Mouse (Mus musculus): Measurements from ENCODE around the gene Sv2a. TPM values are rescaled to one million over a fixed set of nuclear protein-coding genes. Genes with fewer than 3 reads are reported as not detected.
A peak's percentile ranks its signal among the peaks of the same experiment; 100 is the strongest.

Sv2a gene
- polyA plus RNA-seq, 2 experiments = 0.10 to 0.48 TPM

DNA sequence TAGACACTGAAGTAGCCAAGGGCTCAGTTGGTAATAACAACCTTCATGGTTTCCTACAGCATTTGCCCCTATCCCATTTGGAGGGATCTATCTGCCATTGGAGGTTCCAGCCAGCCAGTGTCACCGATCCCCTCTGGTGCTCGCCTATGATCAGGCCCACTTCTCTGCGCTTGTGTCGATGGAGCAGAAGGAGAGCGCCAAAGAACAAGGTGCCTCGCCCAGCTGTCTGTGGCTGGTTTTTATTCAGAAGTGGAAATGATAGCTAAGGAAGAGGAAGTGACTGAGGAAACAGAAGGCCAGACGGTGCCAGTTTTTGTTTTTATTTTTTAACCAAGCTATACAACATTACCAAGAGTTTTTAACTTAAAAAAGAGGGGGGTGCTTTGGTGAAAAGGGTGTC is 29.1 kb upstream of the Sv2a start:
- no peaks in the 10 kb centered on the region for H3K9me3 ChIP-seq (ENCODE audit: control insufficient read depth, low read length)
- H3K27ac ChIP-seq = no peak overlapping the region
- ATAC-seq (ENCODE audit: insufficient read depth) (no peak), DNase-seq (ENCODE audit: low read depth in 3 of 3, low spot score in 3 of 3) (no peak)
- H3K4me3 ChIP-seq (ENCODE audit: insufficient read depth in 1 of 2, low read depth in 2 of 2, low read length in 2 of 2) = no peak overlapping the region
- H3K27me3 ChIP-seq (ENCODE audit: control insufficient read depth, insufficient read depth, low read length) = no peaks in the 10 kb centered on the region
- no peak for TF ChIP-seq EP300 (IDR thresholded peaks at IDR 0.05; ENCODE audit: low read depth)
- no peak for TF ChIP-seq CTCF (IDR thresholded peaks at IDR 0.05; ENCODE audit: low read depth)
- H3K9ac ChIP-seq (replicated peaks) = no peak overlapping the region
- H3K4me1 ChIP-seq (replicated peaks; ENCODE audit: control insufficient read depth in 2 of 2, insufficient read depth in 2 of 2, low read length in 1 of 2) = no peaks in the 10 kb centered on the region
- peaks cover 23% of the 10 kb centered on the region for H3K36me3 ChIP-seq (replicated peaks; ENCODE audit: control insufficient read depth, insufficient read depth, low read depth)
- H3K4me2 ChIP-seq (ENCODE audit: low read depth) = no peak overlapping the region
- WGBS (ENCODE audit: insufficient replicate concordance) = 66% methylated on average over 7 of the region's 7 CpGs

DNA sequence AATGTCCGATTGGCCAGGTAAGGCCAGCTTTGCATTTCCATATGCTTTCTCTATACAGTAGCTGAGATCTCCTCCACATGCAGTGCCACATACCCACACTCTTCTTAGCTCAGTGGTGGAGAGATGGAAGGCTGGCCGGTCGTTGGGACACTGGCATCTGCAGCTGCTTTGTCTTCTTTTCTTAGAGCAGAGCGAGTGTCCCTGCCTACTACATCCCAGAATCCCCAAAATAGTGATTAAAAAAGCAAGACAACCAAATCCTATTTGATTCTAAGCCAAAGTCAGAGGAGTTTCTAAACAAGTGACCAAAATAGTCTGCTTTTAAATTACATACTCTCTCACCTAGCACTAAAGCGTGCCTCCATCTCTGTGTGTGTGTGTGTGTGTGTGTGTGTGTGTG is 28.3 kb upstream of the Sv2a start:
- ATAC-seq (ENCODE audit: insufficient read depth) (no peak), DNase-seq (ENCODE audit: low read depth in 3 of 3, low spot score in 3 of 3) (no peak)
- no peak for TF ChIP-seq EP300 (IDR thresholded peaks at IDR 0.05; ENCODE audit: low read depth)
- TF ChIP-seq CTCF (IDR thresholded peaks at IDR 0.05; ENCODE audit: low read depth) = no peak
- Histone ChIP-seq H3K27ac (no peak overlapping the region), H3K4me1 (replicated peaks; ENCODE audit: control insufficient read depth in 2 of 2, insufficient read depth in 2 of 2, low read length in 1 of 2) (no peaks in the 10 kb centered on the region), H3K9ac (replicated peaks) (no peak overlapping the region), H3K9me3 (ENCODE audit: control insufficient read depth, low read length) (no peaks in the 10 kb centered on the region), H3K36me3 (replicated peaks; ENCODE audit: control insufficient read depth, insufficient read depth, low read depth) (peaks cover 23% of the 10 kb centered on the region), H3K27me3 (ENCODE audit: control insufficient read depth, insufficient read depth, low read length) (no peaks in the 10 kb centered on the region), H3K4me2 (ENCODE audit: low read depth) (no peak overlapping the region), H3K4me3 (ENCODE audit: insufficient read depth in 1 of 2, low read depth in 2 of 2, low read length in 2 of 2) (no peak overlapping the region)
- 87% methylated on average over 5 of the region's 5 CpGs for WGBS (ENCODE audit: insufficient replicate concordance)

DNA sequence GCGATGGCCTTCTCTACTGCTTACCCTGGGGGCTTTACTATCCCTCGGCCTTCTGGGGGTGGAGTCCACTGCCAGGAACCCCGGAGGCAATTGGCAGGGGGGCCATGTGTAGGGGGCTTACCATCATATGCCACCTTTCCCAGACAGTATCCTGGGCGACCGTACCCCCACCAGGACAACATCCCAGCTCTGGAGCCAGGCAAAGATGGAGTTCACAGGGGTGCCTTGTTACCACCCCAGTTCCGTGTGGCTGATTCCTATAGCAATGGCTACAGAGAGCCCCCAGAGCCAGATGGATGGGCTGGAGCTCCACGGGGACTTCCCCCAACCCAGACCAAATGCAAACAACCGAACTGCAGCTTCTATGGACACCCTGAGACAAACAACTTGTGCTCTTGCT is 25.4 kb upstream of the Sv2a start:
- no peak for DNase-seq (ENCODE audit: low read depth in 3 of 3, low spot score in 3 of 3)
- Histone ChIP-seq H3K4me2 (ENCODE audit: low read depth) (no peak overlapping the region), H3K9me3 (ENCODE audit: control insufficient read depth, low read length) (no peaks in the 10 kb centered on the region), H3K36me3 (replicated peaks; ENCODE audit: control insufficient read depth, insufficient read depth, low read depth) (peaks cover 23% of the 10 kb centered on the region), H3K4me1 (replicated peaks; ENCODE audit: control insufficient read depth in 2 of 2, insufficient read depth in 2 of 2, low read length in 1 of 2) (peaks cover 0 to 7% of the 10 kb centered on the region in 2 experiments; a peak in 2 of 4 replicates), H3K9ac (replicated peaks) (no peak overlapping the region), H3K27me3 (ENCODE audit: control insufficient read depth, insufficient read depth, low read length) (peaks cover 5% of the 10 kb centered on the region; the same call in 1 of the 2 replicates), H3K4me3 (ENCODE audit: insufficient read depth in 1 of 2, low read depth in 2 of 2, low read length in 2 of 2) (no peak overlapping the region), H3K27ac (no peak overlapping the region)
- ATAC-seq (ENCODE audit: insufficient read depth) = no peak
- TF ChIP-seq CTCF (IDR thresholded peaks at IDR 0.05; ENCODE audit: low read depth) (no peak), EP300 (IDR thresholded peaks at IDR 0.05; ENCODE audit: low read depth) (no peak)
- WGBS (ENCODE audit: insufficient replicate concordance) = 80% methylated on average over 8 of the region's 8 CpGs

DNA sequence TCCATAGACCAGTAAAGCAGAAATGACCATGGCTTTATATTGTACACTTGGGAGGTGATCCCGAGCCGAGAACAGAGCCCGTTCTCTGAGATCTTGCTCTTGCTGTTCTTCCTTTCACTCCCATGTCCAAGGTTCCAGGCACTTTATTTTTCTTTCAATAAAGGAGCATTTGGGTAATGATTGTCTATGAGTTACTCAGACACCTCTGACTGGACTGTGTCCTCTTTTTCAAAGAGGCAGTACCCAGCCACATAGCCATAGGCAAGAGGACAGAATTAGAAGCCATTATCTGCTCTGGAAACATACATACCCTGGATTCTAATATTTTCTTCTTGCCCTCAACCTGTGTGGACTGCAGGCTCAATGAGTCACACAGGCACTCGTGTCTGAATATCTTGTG is 21.1 kb upstream of the Sv2a start:
- TF ChIP-seq CTCF (IDR thresholded peaks at IDR 0.05; ENCODE audit: low read depth) (no peak), EP300 (IDR thresholded peaks at IDR 0.05; ENCODE audit: low read depth) (no peak)
- no peak for DNase-seq (ENCODE audit: low read depth in 3 of 3, low spot score in 3 of 3)
- H3K9ac ChIP-seq (replicated peaks) = no peak overlapping the region

DNA sequence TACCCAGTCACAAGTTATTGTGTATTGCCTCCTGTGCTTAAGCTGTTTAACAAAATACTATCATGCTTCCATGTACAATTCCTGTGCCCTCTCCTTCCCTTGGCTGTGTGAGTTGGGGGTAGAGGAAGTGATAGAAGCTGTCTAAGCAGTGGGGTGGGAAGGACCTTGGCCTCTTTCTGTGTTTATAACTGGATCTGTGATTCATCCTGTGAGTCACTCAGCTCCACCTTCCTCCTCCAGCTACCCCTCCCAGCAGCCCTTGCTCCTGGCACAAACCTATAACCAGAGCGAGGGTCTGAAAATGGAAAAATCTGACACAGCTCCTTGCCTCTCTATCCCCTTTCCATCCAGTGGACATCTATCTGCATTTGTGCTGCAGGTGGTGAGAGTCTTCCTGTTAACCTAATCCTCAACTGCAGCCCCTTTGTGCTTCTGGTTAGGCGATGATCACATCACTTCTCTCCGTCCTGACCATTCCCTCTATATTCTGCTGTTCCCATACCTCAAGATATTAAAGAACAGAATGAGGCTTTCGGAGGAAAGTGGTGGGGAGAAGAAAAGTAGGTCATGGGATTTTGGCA is 20.6 kb upstream of the Sv2a start:
- no peak for TF ChIP-seq EP300 (IDR thresholded peaks at IDR 0.05; ENCODE audit: low read depth)
- TF ChIP-seq CTCF (IDR thresholded peaks at IDR 0.05; ENCODE audit: low read depth) = no peak
- WGBS (ENCODE audit: insufficient replicate concordance) = 48% methylated on average over 4 of the region's 4 CpGs
- no peaks in the 10 kb centered on the region for H3K9me3 ChIP-seq (ENCODE audit: control insufficient read depth, low read length)
- ATAC-seq (ENCODE audit: insufficient read depth) = peak; percentile 29; the same call in 1 of the 2 replicates
- H3K4me1 ChIP-seq (replicated peaks; ENCODE audit: control insufficient read depth in 2 of 2, insufficient read depth in 2 of 2, low read length in 1 of 2) = peaks cover 0 to 12% of the 10 kb centered on the region in 2 experiments; a peak in 2 of 4 replicates
- peaks cover 32% of the 10 kb centered on the region for H3K27me3 ChIP-seq (ENCODE audit: control insufficient read depth, insufficient read depth, low read length)
- H3K4me2 ChIP-seq (ENCODE audit: low read depth) = no peak overlapping the region; the same call in 1 of the 2 replicates
- H3K4me3 ChIP-seq (ENCODE audit: insufficient read depth in 1 of 2, low read depth in 2 of 2, low read length in 2 of 2) = no peak overlapping the region
- DNase-seq (ENCODE audit: low read depth in 3 of 3, low spot score in 3 of 3) = no peak
- no peaks in the 10 kb centered on the region for H3K36me3 ChIP-seq (replicated peaks; ENCODE audit: control insufficient read depth, insufficient read depth, low read depth)
- H3K27ac ChIP-seq = no peak overlapping the region
- no peak overlapping the region for H3K9ac ChIP-seq (replicated peaks)

More for the DNA sequence above, 21.1 kb upstream of the Sv2a start:
- Histone ChIP-seq H3K36me3 (replicated peaks; ENCODE audit: control insufficient read depth, insufficient read depth, low read depth) (no peaks in the 10 kb centered on the region; the same call in 1 of the 2 replicates), H3K4me2 (ENCODE audit: low read depth) (no peak overlapping the region; the same call in 1 of the 2 replicates), H3K27ac (no peak overlapping the region), H3K9me3 (ENCODE audit: control insufficient read depth, low read length) (no peaks in the 10 kb centered on the region), H3K4me3 (ENCODE audit: insufficient read depth in 1 of 2, low read depth in 2 of 2, low read length in 2 of 2) (no peak overlapping the region), H3K27me3 (ENCODE audit: control insufficient read depth, insufficient read depth, low read length) (peaks cover 32% of the 10 kb centered on the region), H3K4me1 (replicated peaks; ENCODE audit: control insufficient read depth in 2 of 2, insufficient read depth in 2 of 2, low read length in 1 of 2) (peaks cover 0 to 12% of the 10 kb centered on the region in 2 experiments; a peak in 2 of 4 replicates)
- no peak for ATAC-seq (ENCODE audit: insufficient read depth)
- 63% methylated on average over 4 of the region's 4 CpGs for WGBS (ENCODE audit: insufficient replicate concordance)

Data from liver, embryonic 14.5 days (tissue).